Mouse (Mus musculus): ENCODE data around the gene Dmgdh.

Dmgdh gene

GRCm38 (mm10) chr13:93674131-93674561, at the start of gene Dmgdh, which contains the start of gene Bhmt2:
TSS of gene Dmgdh (plus strand) at chr13:93674433.
TSS of gene Bhmt2 (minus strand) at chr13:93674302.
- DNase-seq (ENCODE audit: low read depth, low spot score) = no peak

DNA sequence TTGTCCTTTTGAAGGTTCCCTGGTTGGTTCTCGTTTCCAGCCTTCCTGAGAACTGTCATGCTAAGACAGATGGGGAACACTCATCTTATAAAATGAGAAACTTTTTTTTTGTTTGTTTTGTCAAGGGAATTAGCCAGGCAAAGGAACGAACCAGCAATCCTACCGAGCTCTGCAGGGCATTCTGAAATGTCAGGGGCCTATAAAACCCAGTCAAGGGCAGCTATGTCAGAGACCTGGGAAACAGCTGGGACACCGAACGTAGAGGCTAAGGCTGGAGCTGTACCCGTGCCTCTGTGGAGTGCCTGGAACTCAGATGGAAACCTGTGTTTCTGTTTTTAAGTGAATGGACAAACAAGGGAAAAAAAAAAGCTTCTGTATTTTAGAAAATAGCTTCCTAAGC, 45.4 kb upstream of the Dmgdh start:
- DNase-seq (ENCODE audit: low read depth, low spot score) = no peak

- DNase-seq (ENCODE audit: low read depth, low spot score) = no peak
These were observed 43.1 kb upstream of the Dmgdh start for GRCm38 (mm10) chr13:93630941-93631705.

DNA sequence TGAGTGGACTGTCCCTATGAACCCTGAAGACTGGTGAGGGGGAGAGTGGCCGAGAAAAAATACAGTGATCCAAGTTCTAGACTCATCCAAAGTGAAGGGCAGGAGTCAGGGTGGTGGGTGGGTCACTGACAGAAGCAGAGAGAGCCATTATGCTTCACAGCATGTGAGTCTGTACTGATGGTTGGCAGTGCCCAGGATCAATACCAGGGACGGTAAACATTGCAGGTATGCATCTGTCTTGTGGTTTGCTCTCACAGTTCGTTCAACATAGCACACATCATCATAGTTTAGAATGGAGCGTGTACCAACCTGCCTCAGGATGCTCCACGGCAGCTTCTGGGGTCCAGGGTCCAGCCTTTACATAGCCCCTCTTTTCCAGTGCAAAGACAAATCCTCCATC, 41.3 kb upstream of the Dmgdh start:
- DNase-seq (ENCODE audit: low read depth, low spot score) = no peak

- DNase-seq (ENCODE audit: low read depth, low spot score) = no peak
These were observed 37.7 kb upstream of the Dmgdh start for GRCm38 (mm10) chr13:93636561-93636960.

DNA sequence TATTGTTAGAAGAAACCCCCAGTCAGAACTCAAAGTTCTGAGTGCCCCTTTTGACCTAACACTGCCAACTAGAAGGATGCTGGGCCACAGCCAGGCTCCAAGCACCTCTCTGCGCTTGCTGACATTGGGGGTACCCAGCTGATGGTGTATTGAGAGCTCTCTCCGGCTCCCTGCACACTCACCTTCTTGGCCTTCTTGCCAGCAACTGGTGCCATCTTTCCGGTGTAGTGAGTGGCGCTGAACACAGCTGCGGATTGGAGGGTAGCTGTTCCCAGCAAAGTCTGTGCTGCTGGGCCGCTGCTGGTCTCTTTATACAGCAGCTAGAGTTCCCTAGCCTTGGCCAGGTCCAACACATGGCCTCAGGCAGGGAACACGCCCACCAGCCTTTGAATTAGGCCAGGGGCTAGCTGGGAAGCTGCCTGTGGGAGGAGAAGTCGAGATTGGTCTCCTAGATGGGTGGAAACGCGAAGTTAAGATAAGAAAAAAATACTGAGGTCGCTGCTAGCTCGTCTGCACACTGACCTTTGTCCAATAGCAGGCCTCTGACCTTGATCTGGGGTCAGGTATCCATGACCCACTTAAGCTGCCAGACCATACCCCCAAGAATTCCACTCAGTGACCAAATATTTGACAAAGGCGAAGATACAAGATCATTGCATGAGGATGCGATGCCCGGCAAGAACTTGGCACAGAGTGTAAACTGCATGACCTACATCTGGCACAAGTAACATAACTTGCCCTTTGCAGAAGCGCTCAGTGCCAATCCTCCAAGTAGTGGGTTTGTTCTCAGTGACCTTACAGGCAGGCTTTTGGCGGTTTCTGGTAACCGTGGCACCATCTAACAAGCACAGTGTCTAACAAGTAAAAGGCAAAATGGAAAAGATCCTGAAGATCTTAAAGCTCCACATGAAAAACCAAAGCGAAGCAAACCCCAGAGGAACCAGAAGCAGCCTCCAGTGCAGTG, 36.7 kb upstream of the Dmgdh start, which contains the start of gene Bhmt:
TSS of gene Bhmt (minus strand) at position 680 of the 964 bp plus-strand sequence.
- DNase-seq (ENCODE audit: low read depth, low spot score) = no peak

DNA sequence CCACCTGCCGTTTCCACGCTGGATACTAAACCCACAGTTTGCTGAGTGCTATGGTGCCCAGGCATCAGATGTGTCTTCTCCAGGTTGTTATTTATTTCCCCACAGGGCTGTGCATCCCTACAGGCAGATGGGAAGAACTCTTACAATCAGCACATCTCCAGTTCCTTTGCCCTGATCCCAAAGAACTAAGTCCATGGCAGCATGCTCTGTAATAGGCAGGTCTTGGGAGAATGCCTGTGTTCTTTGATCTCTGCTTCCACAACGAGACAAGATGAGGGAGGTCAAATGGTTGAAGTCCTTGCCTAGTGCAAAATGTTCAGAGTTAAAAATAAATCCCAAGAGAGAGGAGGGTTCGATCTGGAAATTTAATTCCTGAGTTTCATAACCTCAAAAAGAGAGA, 34.6 kb upstream of the Dmgdh start:
- no peak for DNase-seq (ENCODE audit: low read depth, low spot score)

DNA sequence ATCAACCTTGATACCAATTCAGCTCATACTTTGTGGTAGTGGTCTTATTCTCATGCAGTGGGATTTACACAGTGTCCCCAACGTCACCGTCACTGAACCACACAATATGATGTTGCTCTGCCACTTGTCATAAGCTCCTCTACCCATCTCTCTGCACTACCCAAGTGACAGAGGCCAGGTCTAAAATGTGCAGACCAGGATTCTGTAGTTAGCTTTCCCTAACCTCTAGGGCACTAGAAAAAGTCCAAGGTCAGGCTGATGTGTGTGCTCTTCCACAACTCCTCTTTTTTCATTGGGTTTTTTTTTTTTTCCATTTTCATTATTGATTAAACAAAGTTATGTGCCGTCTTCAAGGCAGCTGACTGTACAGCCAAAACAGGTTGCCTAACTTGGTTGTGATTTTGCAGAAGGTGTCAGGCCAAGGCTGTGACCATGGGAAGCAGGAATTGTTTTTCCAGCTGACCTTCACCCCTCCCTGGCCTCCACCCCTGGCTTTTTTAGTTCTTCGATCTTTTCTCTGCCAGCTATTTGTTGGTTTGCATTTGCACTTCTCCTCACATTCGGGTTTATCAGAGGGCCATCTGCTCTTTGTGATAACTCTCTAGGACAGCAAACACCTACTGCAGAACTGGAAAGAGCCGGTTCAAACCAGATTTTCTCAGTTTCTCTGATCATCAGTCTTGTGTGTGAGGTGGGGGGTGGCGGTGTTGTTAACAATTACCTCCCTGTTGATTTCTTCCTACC, 25.7 kb upstream of the Dmgdh start:
- no peak for DNase-seq (ENCODE audit: low read depth, low spot score)

DNA sequence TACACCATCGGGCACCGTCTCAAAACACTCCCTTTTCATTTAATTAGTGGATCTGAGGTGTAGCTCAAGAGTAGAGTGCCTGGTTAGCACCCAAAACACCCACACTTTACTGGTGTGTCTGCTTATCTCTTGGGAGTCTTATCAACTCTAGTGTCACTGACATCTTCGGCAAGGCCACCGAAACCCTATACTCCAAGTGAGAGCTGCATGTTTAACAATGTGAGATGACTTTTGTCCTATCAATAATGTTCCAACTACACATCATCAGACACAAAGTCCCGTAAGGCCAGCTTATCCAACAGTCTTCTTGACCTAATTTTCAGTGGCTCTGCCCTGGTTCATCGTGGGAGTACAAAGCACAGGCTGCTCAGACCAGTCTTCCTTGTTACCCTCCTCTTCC, 20.9 kb upstream of the Dmgdh start:
- DNase-seq (ENCODE audit: low read depth, low spot score) = no peak

- DNase-seq (ENCODE audit: low read depth, low spot score) = no peak
These were observed 16.3 kb upstream of the Dmgdh start for GRCm38 (mm10) chr13:93657941-93658340.

DNA sequence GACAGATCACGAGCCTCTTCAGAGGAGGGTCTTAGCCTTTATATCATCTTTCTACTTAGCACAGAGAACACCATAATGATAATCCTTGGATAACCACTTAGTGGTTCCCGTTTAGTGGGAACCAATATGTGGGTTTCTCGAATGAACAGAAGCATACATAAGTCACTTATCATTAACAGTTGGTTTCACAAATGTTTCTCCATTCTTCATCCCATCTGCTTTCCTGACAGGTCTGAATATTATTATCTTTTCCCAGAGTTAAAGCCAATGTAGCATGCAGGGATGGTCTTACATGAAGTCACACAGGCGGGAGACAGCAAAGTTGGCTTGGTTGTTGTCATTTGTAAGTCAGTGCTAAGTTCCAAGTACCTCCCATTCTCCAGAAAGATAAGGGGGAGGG, 6.6 kb upstream of the Dmgdh start:
- no peak for DNase-seq (ENCODE audit: low read depth, low spot score)

DNA sequence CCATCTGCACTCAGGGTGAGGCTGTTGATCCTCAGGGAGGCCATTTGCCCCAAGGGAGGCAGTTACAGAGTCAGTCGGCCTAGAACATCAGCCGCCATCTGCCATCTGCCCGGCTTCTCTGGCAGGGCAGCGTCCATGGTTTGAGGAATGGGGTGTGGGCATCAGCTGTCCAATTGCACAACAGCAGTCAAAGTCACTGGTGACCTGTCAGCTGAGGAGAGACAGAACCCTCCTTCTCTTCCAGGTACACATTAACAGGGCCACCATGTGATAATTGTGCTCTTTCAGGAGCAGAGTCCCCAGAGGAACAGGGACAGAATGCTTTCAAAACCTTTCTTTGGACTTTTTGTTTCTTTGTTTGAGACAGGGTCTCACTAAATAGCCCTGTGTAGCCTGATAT, 1.9 kb upstream of the Dmgdh start:
- no peak for DNase-seq (ENCODE audit: low read depth, low spot score)

DNA sequence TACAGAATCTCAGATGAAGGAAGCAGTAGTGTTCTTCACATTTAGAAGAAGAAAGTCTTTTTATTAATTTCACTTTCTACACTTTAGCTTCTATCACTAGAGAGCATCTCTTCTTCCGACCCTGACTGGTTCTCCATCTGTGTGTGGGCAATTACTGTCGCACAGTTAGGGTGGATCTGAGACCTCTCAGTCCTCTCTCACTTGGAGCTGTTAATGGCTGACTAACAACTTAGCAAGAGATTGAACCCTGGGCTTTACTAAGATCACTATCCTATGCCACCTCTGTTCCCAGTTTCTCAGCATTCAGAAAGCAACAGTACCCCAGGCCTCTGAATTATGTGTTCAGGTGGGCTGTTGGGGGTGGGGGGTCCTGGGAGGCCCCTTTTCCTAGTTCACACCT, 937 bp upstream of the Dmgdh start:
- DNase-seq (ENCODE audit: low read depth, low spot score) = no peak

GRCm38 (mm10) chr13:93676864-93677263, 2.6 kb downstream of the Dmgdh start:
- no peak for DNase-seq (ENCODE audit: low read depth, low spot score)

GRCm38 (mm10) chr13:93683336-93683735, 9.1 kb downstream of the Dmgdh start:
- no peak for DNase-seq (ENCODE audit: low read depth, low spot score)

- no peak for DNase-seq (ENCODE audit: low read depth, low spot score)
These were observed 11.0 kb downstream of the Dmgdh start for GRCm38 (mm10) chr13:93685226-93685625.

DNA sequence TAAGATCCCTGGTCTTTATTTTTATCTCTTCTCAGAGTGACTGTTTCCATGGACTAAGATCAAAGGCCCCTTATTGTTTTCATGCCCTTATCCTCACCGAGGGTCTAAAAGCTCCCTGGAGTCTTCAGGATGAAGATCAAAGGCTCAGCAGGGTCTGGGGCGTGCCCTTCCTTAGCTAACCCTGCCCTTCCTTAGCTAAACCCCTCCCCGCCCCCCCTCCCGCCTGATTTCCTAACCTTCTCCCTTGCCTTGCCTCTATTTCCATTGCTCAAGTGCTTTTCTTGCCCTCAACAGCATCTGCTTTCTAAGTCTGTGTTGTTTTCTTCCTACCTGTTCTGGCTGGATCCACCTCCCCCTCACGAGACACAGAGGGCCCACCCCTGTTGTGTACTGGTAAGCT, 13.1 kb downstream of the Dmgdh start:
- DNase-seq (ENCODE audit: low read depth, low spot score) = no peak

GRCm38 (mm10) chr13:93689566-93689965, 15.3 kb downstream of the Dmgdh start:
- DNase-seq (ENCODE audit: low read depth, low spot score) = no peak

DNA sequence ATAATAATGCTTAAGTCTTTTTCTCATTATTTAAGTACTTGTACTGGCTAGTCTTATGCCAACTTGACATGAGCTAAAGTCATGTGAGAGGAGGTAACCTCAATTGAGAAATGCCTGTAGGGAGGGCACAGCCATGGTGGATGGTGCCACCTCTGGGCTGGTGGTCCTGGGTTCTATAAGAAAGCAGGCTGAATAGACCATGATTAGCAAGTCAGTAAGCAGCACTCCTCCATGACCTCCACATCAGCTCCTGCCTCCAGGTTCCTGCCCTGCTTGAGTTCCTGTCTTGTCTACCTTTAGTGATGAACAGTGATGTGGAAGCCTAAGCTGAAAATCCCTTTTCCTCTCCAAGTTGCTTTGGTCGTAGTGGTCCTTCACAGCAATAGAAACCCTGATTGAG, 16.6 kb downstream of the Dmgdh start:
- DNase-seq (ENCODE audit: low read depth, low spot score) = no peak

DNA sequence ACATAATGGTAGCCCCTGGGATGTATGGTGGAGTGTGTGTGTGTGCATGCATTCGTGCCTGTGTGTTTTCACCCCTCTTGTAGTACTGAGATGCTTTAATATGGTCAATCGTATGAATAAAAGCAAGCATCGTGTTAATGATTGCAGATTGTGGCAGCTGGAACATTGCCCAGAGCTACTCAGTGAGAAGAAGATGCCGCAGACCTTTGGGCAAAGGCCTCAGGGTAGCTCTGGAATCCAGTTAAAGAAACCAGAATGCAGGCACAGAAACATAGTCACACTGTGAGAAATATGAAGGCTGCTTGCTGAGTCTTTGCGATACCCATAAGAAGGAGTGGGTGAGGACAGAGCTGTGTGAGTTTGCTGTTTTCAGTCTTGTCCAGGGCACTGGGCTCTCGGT, 24.6 kb downstream of the Dmgdh start:
- no peak for DNase-seq (ENCODE audit: low read depth, low spot score)

DNA sequence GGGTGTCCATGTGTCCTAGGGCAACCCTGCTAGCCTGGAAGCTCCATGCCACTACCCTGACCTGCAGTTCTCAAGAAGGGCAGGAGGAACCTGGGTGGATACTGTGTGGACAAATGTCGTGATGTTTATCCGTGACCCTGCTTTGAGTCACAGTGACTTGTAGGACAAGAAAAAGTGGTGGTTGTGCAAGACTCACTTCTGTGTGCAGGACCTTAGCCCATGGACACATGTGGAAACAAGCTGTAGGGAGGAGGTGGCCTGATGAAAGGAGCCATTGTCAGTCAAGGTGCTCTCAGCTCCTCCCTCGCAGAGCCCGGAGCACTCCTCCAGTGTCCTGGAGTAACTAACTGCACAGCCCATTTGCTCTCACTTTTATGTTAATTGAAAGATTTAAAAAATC, 31.5 kb downstream of the Dmgdh start:
- no peak for DNase-seq (ENCODE audit: low read depth, low spot score)

- no peak for DNase-seq (ENCODE audit: low read depth, low spot score)
These were observed 33.0 kb downstream of the Dmgdh start for GRCm38 (mm10) chr13:93707271-93707670.
